Mouse (Mus musculus) stomach, postnatal 0 days (tissue): ENCODE measurements around the gene Dffa. TPM values are rescaled to one million over a fixed set of nuclear protein-coding genes. Genes with fewer than 3 reads are reported as not detected.
A peak's percentile ranks its signal among the peaks of the same experiment; 100 is the strongest.
"Not testable (repeated sequence)": the region's sequence is repeated elsewhere in the genome, so short reads cannot be mapped to it uniquely, and the experiment has no call there.

Experiments
- ATAC-seq: fragments of 200-750 bp; cut with Nextera tagmentation; 2 replicates; pipeline ENCODE4 v1.8.0; 2017; ENCODE audit not compliant: low FRiP score, low TSS enrichment
- DNase-seq: peaks from one replicate; pipeline ENCODE4 v3.0.0-alpha.2; 2016; ENCODE audit warnings: low spot score
- H3K27ac ChIP-seq: fragments of 300-500 bp; sonication (generic); replicated peaks from 2 replicates; pipeline ENCODE4 v1.5.1; 2014; ENCODE audit warnings: mild to moderate bottlenecking, control low read depth
- H3K27me3 ChIP-seq: fragments of 300-500 bp; sonication (generic); 2 replicates; pipeline ENCODE4 v1.6.1; 2014; ENCODE audit warnings: low read length; ENCODE audit not compliant: control insufficient read depth, insufficient read depth
- H3K36me3 ChIP-seq: fragments of 300-500 bp; sonication (generic); 2 replicates; pipeline ENCODE4 v1.6.1; 2014; ENCODE audit warnings: low read length, mixed read lengths; ENCODE audit not compliant: control insufficient read depth, insufficient read depth
- H3K4me1 ChIP-seq: fragments of 300-500 bp; sonication (generic); replicated peaks from 2 replicates; pipeline ENCODE4 v1.6.1; 2014; ENCODE audit warnings: antibody characterized with exemption; ENCODE audit not compliant: control insufficient read depth, insufficient read depth
- H3K4me2 ChIP-seq: fragments of 300-500 bp; sonication (generic); replicated peaks from 2 replicates; pipeline ENCODE4 v1.6.1; 2014; ENCODE audit warnings: low read depth, mild to moderate bottlenecking, control low read depth, moderate library complexity
- H3K4me3 ChIP-seq: fragments of 300-500 bp; sonication (generic); 2 replicates; pipeline ENCODE4 v1.5.1; 2014; ENCODE audit warnings: low read depth, low read length, control low read depth
- H3K9ac ChIP-seq: fragments of 300-500 bp; sonication (generic); 2 replicates; pipeline ENCODE4 v1.6.1; 2014; ENCODE audit warnings: mild to moderate bottlenecking, low read length, control low read depth, mixed read lengths
- H3K9me3 ChIP-seq: fragments of 300-500 bp; sonication (generic); 2 replicates; pipeline ENCODE4 v1.6.1; 2016; ENCODE audit warnings: low read length; ENCODE audit not compliant: control insufficient read depth
- CTCF ChIP-seq: IDR thresholded peaks from 2 replicates; pipeline ENCODE4 v1.5.1; 2016; ENCODE audit warnings: antibody characterized with exemption, low read depth, mild to moderate bottlenecking, moderate library complexity
- EP300 ChIP-seq: optimal IDR thresholded peaks from 2 replicates; pipeline ENCODE3; 2016; ENCODE audit warnings: antibody characterized with exemption
- WGBS: fragments of 180-500 bp; shearing (Covaris S2); extraction: QIAGEN DNeasy Blood & Tissue Kit; methylation state at CpG from one replicate; pipeline ENCODE4 v1.1.7; 2014; 5-methylcytosine and 5-hydroxymethylcytosine counted together
- polyA plus RNA-seq: library from polyadenylated mRNA; unstranded; fragments of >200 nt; fragmentation: Nextera tagmentation; extraction: Ambion mirVana; gene quantifications from 2 replicates; pipeline ENCODE4 v1.2.1, GENCODE M21; 2015

The Dffa gene
- polyA plus RNA-seq, 1 experiment from 2014 or later = 20.1 TPM

- TF ChIP-seq EP300 = no peak
- TF ChIP-seq CTCF = peak; percentile 63
- no peak overlapping the region for H3K27ac ChIP-seq
- H3K4me2 ChIP-seq = peak overlapping the region; percentile 17; the same call in 1 of the 2 replicates
- no peaks in the 10 kb centered on the region for H3K27me3 ChIP-seq
- H3K9me3 ChIP-seq = no peaks in the 10 kb centered on the region
- H3K36me3 ChIP-seq = peaks cover 15% of the 10 kb centered on the region
- H3K4me1 ChIP-seq = no peaks in the 10 kb centered on the region
- no peak overlapping the region for H3K9ac ChIP-seq
- DNase-seq (peak; percentile 52), ATAC-seq (no peak)
- no peak overlapping the region for H3K4me3 ChIP-seq
- WGBS = 39% methylated on average over 5 of the region's 5 CpGs
Measured at GRCm38 (mm10) chr4:149164150-149164549, 60.2 kb downstream of the Dffa start.

- Histone ChIP-seq H3K4me2 (peak within 1 kb of the TSS; percentile 90), H3K9me3 (no peaks in the 10 kb centered on the region), H3K27me3 (no peaks in the 10 kb centered on the region), H3K4me3 (peak within 1 kb of the TSS; percentile 79), H3K4me1 (no peaks in the 10 kb centered on the region), H3K36me3 (peaks cover 5% of the 10 kb centered on the region; the same call in 1 of the 2 replicates), H3K9ac (peak within 1 kb of the TSS; percentile 89), H3K27ac (peak within 1 kb of the TSS; percentile 95)
- DNase-seq = peak; percentile 98
- no peak for TF ChIP-seq EP300
- TF ChIP-seq CTCF = no peak
- under 1% methylated on average over 59 of the region's 59 CpGs for WGBS
- peak; percentile 95 for ATAC-seq
Measured at GRCm38 (mm10) chr4:149166215-149166946, 62.4 kb downstream of the Dffa start, which contains the start of gene Pgd. Gene Pgd (minus strand): TSS chr4:149166771.

GRCm38 (mm10) chr4:149166957-149167611 is 63.1 kb downstream of the Dffa start:
- peak overlapping the region; percentile 66 for H3K9ac ChIP-seq
- peak overlapping the region; percentile 90 for H3K4me2 ChIP-seq
- peak overlapping the region; percentile 95 for H3K27ac ChIP-seq
- peaks cover 5% of the 10 kb centered on the region; the same call in 1 of the 2 replicates for H3K36me3 ChIP-seq
- no peaks in the 10 kb centered on the region for H3K9me3 ChIP-seq
- H3K4me3 ChIP-seq = peak overlapping the region; percentile 79
- H3K4me1 ChIP-seq = no peaks in the 10 kb centered on the region
- WGBS = under 1% methylated on average over 27 of the region's 27 CpGs
- DNase-seq = peak; percentile 39
- no peak for TF ChIP-seq CTCF
- H3K27me3 ChIP-seq = no peaks in the 10 kb centered on the region
- no peak; the same call in 1 of the 2 replicates for ATAC-seq

- Histone ChIP-seq H3K4me2 (no peak overlapping the region; the same call in 1 of the 2 replicates), H3K9me3 (no peaks in the 10 kb centered on the region), H3K27me3 (no peaks in the 10 kb centered on the region), H3K4me1 (no peaks in the 10 kb centered on the region), H3K9ac (no peak overlapping the region; the same call in 1 of the 2 replicates), H3K4me3 (no peak overlapping the region), H3K36me3 (peaks cover 5% of the 10 kb centered on the region; the same call in 1 of the 2 replicates), H3K27ac (peak overlapping the region; percentile 35; the same call in 1 of the 2 replicates)
- 49% methylated on average over 2 of the region's 2 CpGs for WGBS
- no peak for DNase-seq
- no peak for ATAC-seq
- TF ChIP-seq EP300 = no peak
Measured at GRCm38 (mm10) chr4:149168016-149168415, 64.1 kb downstream of the Dffa start.

GRCm38 (mm10) chr4:149169926-149170325 is 66.0 kb downstream of the Dffa start:
- ATAC-seq (peak; percentile 18; the same call in 1 of the 2 replicates), DNase-seq (peak; percentile 62)
- 71% methylated on average over 7 of the region's 8 CpGs for WGBS
- H3K36me3 ChIP-seq, H3K4me2 ChIP-seq, H3K4me3 ChIP-seq, H3K9me3 ChIP-seq, H3K9ac ChIP-seq, H3K4me1 ChIP-seq, H3K27me3 ChIP-seq: not testable (repeated sequence)
- peak overlapping the region; percentile 88 for H3K27ac ChIP-seq

Other genes with a start within 250 kb of the Dffa start
- gene Pex14, start 4.3 kb upstream of the Dffa start, polyA plus RNA-seq = 39.7 and 42.9 TPM in 2 replicates
- not detected in 2 replicates for gene Cort, start 22.6 kb downstream of the Dffa start, polyA plus RNA-seq
- 10.6 and 11.5 TPM in 2 replicates for gene Cenps, start 33.5 kb downstream of the Dffa start, polyA plus RNA-seq
- gene Pgd, start 62.6 kb downstream of the Dffa start, polyA plus RNA-seq = 266 and 290 TPM in 2 replicates
- gene Kif1b, start 203.5 kb downstream of the Dffa start, polyA plus RNA-seq = 18.0 and 23.9 TPM in 2 replicates